Mouse (Mus musculus) limb, embryonic 12.5 days (tissue): ENCODE data around the gene Atp6ap2. TPM values are rescaled to one million over a fixed set of nuclear protein-coding genes. Genes with fewer than 3 reads are reported as not detected.

Experiments
- ATAC-seq: fragments of 200-750 bp; cut with Nextera tagmentation; 2 replicates; pipeline ENCODE4 v1.8.0; 2017; ENCODE audit warnings: low read depth, moderate TSS enrichment; ENCODE audit not compliant: insufficient number of reproducible peaks, insufficient read depth, low FRiP score, low TSS enrichment
- H3K27ac ChIP-seq: fragments of 300-500 bp; sonication (generic); 2 replicates; pipeline ENCODE4 v1.5.1; 2016; ENCODE audit warnings: mild to moderate bottlenecking, moderate library complexity
- H3K27me3 ChIP-seq: fragments of 300-500 bp; sonication (generic); 2 replicates; pipeline ENCODE4 v1.6.1; 2016; ENCODE audit warnings: mild to moderate bottlenecking, moderate library complexity
- H3K36me3 ChIP-seq: fragments of 300-500 bp; sonication (generic); 2 replicates; pipeline ENCODE4 v1.6.1; 2016; ENCODE audit warnings: mild to moderate bottlenecking, moderate library complexity
- H3K4me1 ChIP-seq: fragments of 300-500 bp; sonication (generic); replicated peaks from 2 replicates; pipeline ENCODE4 v1.6.1; 2016
- H3K4me2 ChIP-seq: fragments of 300-500 bp; sonication (generic); 2 replicates; pipeline ENCODE4 v1.6.1; 2016; ENCODE audit warnings: mild to moderate bottlenecking, moderate library complexity
- H3K4me3 ChIP-seq: fragments of 300-500 bp; sonication (generic); replicated peaks from 2 replicates; pipeline ENCODE4 v1.5.1; 2016; ENCODE audit warnings: mild to moderate bottlenecking
- H3K9ac ChIP-seq: fragments of 300-500 bp; sonication (generic); replicated peaks from 2 replicates; pipeline ENCODE4 v1.6.1; 2016; ENCODE audit warnings: mild to moderate bottlenecking, moderate library complexity
- H3K9me3 ChIP-seq: fragments of 300-500 bp; sonication (generic); 2 replicates; pipeline ENCODE4 v1.6.1; 2016; ENCODE audit warnings: mild to moderate bottlenecking, moderate library complexity
- WGBS: fragments of 180-500 bp; shearing (Covaris S2); methylation state at CpG from one replicate; pipeline ENCODE4 v1.1.7; 2016; 5-methylcytosine and 5-hydroxymethylcytosine counted together
- polyA plus RNA-seq: library from polyadenylated mRNA; unstranded; fragments of >200 nt; fragmentation: Nextera tagmentation; extraction: Ambion mirVana; gene quantifications from 2 replicates; pipeline ENCODE4 v1.2.1, GENCODE M21; 2016

Atp6ap2 gene
- 55.0 and 57.4 TPM in 2 replicates for polyA plus RNA-seq

DNA sequence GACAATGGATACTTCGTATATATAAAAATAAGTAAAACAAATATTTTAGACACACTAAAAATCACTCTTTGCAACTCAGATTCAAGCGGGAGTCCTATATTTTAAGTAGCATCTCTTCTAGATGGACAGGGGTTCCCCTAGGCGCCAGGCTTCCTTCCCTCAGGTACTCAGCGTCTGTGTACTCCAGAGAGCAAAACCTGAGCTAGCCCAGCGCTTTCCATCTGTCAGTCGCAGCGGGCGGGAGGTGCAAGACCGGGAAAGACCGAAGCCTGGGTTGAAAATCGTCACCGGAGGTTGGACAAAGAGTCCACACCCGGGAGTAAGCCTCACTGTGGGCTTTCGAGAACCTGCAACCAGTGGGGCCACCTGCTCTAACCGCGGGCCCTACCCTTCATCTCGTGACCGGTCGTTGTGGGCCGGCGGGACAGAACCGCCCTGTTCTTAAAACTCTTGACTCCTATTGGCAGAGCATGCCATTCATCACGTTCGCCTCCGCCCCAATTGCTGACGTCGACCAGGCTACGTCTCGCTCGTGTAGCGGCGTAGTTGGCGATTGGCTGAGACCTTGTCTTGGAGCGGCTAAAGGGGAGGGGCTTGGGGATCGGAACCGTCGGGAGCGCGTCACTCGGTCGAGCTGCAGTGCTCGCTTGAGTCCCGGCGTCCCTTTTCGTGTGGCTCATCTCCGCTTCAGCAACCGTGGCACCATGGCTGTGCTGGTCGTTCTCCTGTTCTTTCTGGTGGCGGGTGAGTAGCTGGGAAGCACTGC is at the start of gene Atp6ap2:
Gene Atp6ap2 (plus strand): TSS at position 610 of the 766 bp plus-strand sequence.
- WGBS: 13% methylated on average over 49 of the region's 49 CpGs
- H3K27ac ChIP-seq: peak within 1 kb of the TSS; percentile 73

DNA sequence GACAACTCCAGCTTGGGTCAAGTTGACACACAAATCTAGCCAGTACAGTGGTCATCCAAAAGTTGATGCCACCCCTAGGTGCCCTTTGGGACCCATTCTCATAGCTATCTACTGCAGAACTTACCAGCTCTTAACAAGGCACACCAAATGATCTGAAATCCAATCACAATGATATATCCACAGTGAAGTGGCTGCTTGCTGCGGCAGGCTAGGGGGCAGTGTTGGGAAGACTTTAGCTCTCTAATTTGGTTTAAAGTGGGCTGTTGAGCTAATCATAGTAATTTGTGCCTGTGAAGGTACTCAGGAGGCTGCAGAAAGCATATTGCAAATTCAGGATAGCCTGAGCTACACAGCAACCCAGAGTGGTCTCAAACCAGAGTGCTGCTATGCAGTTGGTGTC is 43.2 kb upstream of the Atp6ap2 start:
- H3K4me1 ChIP-seq: no peaks in the 10 kb centered on the region
- H3K27ac ChIP-seq: no peak overlapping the region
- H3K27me3 ChIP-seq: 0 out of 2 replicates have a peak, but pooled peaks cover 5% of the 10 kb centered on the region
- no peak overlapping the region for H3K4me2 ChIP-seq
- WGBS: 69% methylated on average over 1 of the region's 1 CpGs
- H3K36me3 ChIP-seq: no peaks in the 10 kb centered on the region
- ATAC-seq: no peak
- H3K9me3 ChIP-seq: no peaks in the 10 kb centered on the region
- H3K9ac ChIP-seq: no peak overlapping the region
- H3K4me3 ChIP-seq: no peak overlapping the region

More for the DNA sequence above, at the start of gene Atp6ap2:
- Histone ChIP-seq H3K9me3 (no peaks in the 10 kb centered on the region), H3K4me1 (peaks cover 4% of the 10 kb centered on the region; the same call in 1 of the 2 replicates), H3K4me3 (peak within 1 kb of the TSS; percentile 67), H3K27me3 (peaks cover 18% of the 10 kb centered on the region), H3K9ac (peak within 1 kb of the TSS; percentile 75), H3K36me3 (no peaks in the 10 kb centered on the region), H3K4me2 (peak within 1 kb of the TSS; percentile 53)
- peak; percentile 99 for ATAC-seq

DNA sequence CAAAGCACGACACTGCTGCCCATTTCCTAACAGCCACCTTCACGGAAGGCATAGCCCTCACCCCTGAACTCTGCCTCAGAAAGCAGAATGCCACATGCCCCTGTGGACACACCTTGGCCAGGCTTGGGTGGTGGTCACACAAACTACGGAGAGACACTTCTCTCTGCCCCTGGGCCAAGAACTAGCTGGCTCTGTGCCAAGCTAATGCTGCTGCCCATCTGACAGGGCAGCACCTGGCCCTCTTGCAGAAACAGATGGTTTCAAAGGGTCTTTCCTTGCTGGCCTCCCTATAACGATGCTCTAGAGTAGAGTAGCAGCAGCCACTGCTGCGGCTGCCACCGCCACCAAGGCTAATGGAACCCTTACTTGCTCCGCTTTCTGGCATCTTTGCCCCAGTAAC is 30.5 kb upstream of the Atp6ap2 start:
- 63% methylated on average over 7 of the region's 7 CpGs for WGBS
- ATAC-seq: no peak
- no peaks in the 10 kb centered on the region for H3K9me3 ChIP-seq

DNA sequence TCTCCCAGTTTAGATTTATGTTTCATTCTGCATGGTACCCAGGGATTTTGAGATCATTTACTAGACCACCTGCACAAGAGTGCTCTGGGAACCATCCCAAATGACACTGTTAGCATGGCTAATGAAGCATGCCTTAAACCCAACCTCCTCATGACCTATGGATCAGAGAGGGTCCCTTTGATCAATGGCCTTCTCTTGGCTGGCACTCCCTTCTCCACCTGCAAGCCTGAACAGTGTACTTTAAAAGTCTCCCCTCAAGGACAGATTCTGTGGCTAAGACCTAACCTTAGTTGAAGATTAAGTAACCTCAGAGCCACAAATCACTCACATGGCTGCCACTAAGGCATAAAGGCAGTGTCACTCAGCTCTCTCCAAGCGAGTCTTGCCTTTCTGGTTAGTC is 16.2 kb upstream of the Atp6ap2 start:
- Histone ChIP-seq H3K27me3 (peaks cover 2% of the 10 kb centered on the region; the same call in 1 of the 2 replicates), H3K27ac (no peak overlapping the region), H3K4me1 (no peaks in the 10 kb centered on the region), H3K9ac (no peak overlapping the region), H3K4me2 (no peak overlapping the region), H3K4me3 (no peak overlapping the region), H3K36me3 (no peaks in the 10 kb centered on the region), H3K9me3 (no peaks in the 10 kb centered on the region)
- no peak for ATAC-seq
- 60% methylated on average over 1 of the region's 1 CpGs for WGBS

More for the DNA sequence above, 30.5 kb upstream of the Atp6ap2 start:
- no peak overlapping the region for H3K4me2 ChIP-seq
- H3K4me3 ChIP-seq: no peak overlapping the region
- no peak overlapping the region for H3K27ac ChIP-seq
- no peak overlapping the region for H3K9ac ChIP-seq
- H3K27me3 ChIP-seq: no peaks in the 10 kb centered on the region
- H3K4me1 ChIP-seq: no peaks in the 10 kb centered on the region
- H3K36me3 ChIP-seq: no peaks in the 10 kb centered on the region

DNA sequence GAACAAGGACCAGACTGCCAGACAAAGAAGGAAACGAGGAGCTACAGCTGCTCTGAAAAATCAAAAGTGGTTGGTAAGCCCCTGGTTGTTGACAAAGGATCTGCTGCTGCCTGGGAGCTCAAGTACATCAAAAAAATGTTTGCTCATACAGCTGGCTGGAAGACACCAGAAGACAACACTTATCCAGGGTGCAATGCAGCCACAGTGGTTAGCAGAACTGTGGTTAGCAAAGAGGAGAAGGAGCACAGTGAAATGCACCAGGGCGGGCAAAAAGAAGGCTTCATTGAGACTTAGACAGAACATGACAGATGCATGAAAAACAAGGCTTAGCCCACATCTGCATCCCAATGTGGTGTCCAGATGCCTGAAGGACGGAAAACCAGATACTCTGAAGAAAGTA is 9.7 kb upstream of the Atp6ap2 start:
- no peak for ATAC-seq

DNA sequence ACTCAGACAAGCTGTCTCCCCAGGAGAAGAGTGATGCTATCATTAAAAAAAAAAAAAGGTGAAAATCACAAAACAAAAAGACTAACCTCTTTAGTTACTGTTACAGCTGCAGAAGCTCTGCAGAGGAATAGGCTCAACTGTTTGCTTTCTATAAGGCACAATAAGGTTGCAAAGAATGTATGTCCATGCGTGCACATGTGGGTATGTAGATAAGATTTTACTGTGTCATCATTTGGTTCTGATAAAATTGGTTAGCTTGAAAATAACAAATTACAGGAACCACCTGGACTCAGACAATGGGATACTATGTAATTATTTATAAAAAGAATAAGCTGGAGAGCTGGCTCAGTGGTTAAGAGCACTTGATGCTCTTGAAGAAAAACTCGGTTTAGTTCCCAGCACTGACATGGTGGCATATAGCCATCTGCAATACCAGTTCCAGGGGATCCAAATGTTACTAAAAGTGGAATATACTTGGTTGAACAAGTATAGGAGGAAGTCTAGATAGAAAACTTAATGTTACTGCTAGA is 9.2 kb upstream of the Atp6ap2 start:
- Histone ChIP-seq H3K36me3 (no peaks in the 10 kb centered on the region), H3K27ac (no peak overlapping the region), H3K4me1 (no peaks in the 10 kb centered on the region), H3K9ac (no peak overlapping the region), H3K4me2 (no peak overlapping the region), H3K4me3 (no peak overlapping the region), H3K9me3 (no peaks in the 10 kb centered on the region), H3K27me3 (peaks cover 9% of the 10 kb centered on the region; the same call in 1 of the 2 replicates)
- WGBS: 85% methylated on average over 2 of the region's 2 CpGs
- no peak for ATAC-seq

More for the DNA sequence above, 9.7 kb upstream of the Atp6ap2 start:
- H3K27me3 ChIP-seq: peaks cover 6% of the 10 kb centered on the region; the same call in 1 of the 2 replicates
- H3K27ac ChIP-seq: no peak overlapping the region
- no peak overlapping the region for H3K4me2 ChIP-seq
- no peaks in the 10 kb centered on the region for H3K4me1 ChIP-seq
- no peak overlapping the region for H3K9ac ChIP-seq
- no peaks in the 10 kb centered on the region for H3K9me3 ChIP-seq
- WGBS: 50% methylated on average over 3 of the region's 3 CpGs
- no peak overlapping the region for H3K4me3 ChIP-seq
- no peaks in the 10 kb centered on the region for H3K36me3 ChIP-seq

DNA sequence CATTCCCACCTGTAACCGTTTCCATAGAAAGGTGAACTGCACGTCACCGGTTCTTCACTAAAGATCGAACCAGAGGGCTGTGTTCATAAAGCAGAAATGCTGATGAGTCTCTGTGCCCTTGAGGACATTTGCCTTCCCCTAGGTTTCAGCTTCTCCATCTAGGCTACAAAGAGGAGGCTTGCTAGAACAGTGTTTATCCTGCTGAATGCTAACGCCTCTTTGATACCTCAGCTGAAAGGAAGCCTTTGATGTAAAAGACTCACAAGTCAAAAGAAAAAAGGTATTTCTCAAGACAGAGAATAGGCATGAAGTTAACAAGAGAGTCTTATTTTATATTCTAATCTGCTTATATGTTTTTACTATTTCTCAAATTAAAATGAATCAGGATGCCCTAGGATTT is 4.3 kb upstream of the Atp6ap2 start:
- 88% methylated on average over 5 of the region's 5 CpGs for WGBS
- Histone ChIP-seq H3K27me3 (peaks cover 19% of the 10 kb centered on the region), H3K9ac (no peak overlapping the region), H3K36me3 (no peaks in the 10 kb centered on the region), H3K27ac (no peak overlapping the region), H3K4me3 (no peak overlapping the region), H3K4me1 (no peaks in the 10 kb centered on the region), H3K9me3 (no peaks in the 10 kb centered on the region), H3K4me2 (no peak overlapping the region)
- no peak for ATAC-seq

DNA sequence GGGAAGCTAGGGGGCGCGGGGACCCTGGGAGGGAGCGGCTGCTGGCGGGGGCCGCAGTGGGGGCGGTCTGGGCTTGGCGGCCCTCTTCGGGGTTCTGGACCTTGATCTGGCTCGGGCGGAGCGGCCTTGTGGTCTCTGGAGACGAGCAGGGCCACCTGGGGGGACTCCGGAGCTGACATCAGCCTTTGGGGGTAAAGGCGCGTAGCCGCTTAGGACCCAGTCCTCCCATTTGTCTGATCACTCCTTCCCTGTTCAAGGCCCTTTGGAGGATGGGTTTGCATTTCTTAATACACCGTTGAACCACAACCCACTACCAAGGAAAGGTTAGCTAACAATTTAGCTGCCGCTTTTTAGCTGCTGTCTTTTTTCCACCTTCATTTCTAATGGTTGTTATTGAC is 356 bp downstream of the Atp6ap2 start:
- Histone ChIP-seq H3K4me1 (peaks cover 4% of the 10 kb centered on the region; the same call in 1 of the 2 replicates), H3K36me3 (no peaks in the 10 kb centered on the region), H3K4me3 (peak overlapping the region; percentile 67), H3K4me2 (peak overlapping the region; percentile 53), H3K9me3 (no peaks in the 10 kb centered on the region), H3K27me3 (peaks cover 16% of the 10 kb centered on the region), H3K9ac (peak overlapping the region; percentile 75), H3K27ac (peak overlapping the region; percentile 73)
- ATAC-seq: peak; percentile 72
- whole genome bisulfite sequencing: 21% methylated on average over 17 of the region's 18 CpGs

DNA sequence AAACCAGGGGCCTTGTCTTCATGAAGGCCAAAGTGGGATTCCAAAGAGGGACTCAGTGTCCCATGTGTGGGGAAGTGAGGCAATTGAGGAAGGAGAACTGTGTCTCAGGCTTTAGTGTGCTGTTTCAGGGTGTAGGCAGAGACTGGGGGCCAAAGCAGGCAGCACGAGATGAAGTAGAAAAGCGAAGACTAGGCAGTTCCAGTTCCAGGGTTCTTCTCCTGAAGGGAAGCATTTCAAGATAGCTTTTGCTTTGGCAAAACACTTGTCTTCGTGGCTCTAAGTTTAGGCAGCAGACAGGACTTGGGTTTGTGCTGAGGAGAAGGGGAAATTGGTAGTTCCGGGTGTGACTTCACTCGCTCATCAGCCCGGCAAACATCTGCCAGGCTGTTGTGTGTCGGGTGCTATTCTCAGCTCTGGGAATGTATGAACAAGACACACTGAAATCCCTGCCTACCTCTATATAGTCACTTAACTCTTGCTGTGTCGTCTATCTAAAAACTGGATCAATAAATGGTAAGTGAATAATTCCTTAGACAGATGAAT is 3.9 kb downstream of the Atp6ap2 start:
- peaks cover 4% of the 10 kb centered on the region; the same call in 1 of the 2 replicates for H3K4me1 ChIP-seq
- H3K27me3 ChIP-seq: peaks cover 10% of the 10 kb centered on the region
- H3K27ac ChIP-seq: no peak overlapping the region
- no peak overlapping the region for H3K9ac ChIP-seq
- no peak for ATAC-seq
- H3K36me3 ChIP-seq: no peaks in the 10 kb centered on the region
- H3K4me2 ChIP-seq: no peak overlapping the region
- H3K4me3 ChIP-seq: no peak overlapping the region
- no peaks in the 10 kb centered on the region for H3K9me3 ChIP-seq
- 88% methylated on average over 8 of the region's 8 CpGs for WGBS

DNA sequence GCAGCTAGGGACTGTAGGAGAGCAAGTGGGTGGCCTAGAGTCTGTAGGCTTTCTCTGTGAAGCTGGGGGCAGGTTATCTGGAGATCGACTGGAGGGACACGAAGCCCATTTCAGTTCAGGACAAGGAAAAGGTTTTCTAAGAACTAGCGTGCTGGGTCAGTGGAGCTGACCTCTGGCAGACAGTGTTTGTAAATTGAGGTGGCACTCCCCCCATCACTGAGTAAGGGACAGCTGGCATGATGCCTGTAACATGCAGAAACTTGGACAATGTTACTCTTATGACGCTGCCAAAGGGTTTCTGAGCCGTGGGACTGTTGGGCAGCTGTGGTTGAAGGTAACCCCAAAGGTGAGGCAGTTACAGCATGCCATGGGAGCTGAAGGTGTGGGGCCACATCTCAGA is 4.4 kb downstream of the Atp6ap2 start:
- ATAC-seq: no peak
- no peaks in the 10 kb centered on the region for H3K9me3 ChIP-seq
- 0 out of 2 replicates have a peak, but pooled peaks cover 3% of the 10 kb centered on the region for H3K36me3 ChIP-seq
- H3K9ac ChIP-seq: no peak overlapping the region
- H3K27me3 ChIP-seq: peaks cover 10% of the 10 kb centered on the region
- H3K4me1 ChIP-seq: peaks cover 4% of the 10 kb centered on the region; the same call in 1 of the 2 replicates
- no peak overlapping the region for H3K4me2 ChIP-seq
- 81% methylated on average over 5 of the region's 5 CpGs for WGBS
- H3K4me3 ChIP-seq: no peak overlapping the region
- H3K27ac ChIP-seq: no peak overlapping the region

DNA sequence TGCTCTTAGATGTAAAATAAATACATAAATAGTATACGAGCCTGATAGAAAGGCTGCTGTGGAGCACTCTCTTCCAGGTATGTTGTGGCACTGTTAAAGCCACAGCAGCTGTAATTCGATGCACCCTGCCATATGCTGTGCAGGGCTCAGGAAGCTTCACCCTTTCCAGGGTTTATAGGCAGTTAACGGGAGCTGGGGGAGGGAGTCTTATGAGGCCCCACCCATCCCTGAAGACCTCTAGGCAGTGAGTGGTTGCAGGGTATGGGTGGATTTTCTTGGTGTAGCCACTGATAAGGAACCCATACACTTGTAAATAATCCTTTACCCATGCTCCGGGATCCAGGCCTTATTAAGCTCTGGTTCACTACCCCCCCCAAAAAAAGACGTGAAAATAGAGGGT is 6.2 kb downstream of the Atp6ap2 start:
- no peaks in the 10 kb centered on the region for H3K9me3 ChIP-seq
- 54% methylated on average over 5 of the region's 5 CpGs for WGBS
- no peaks in the 10 kb centered on the region for H3K4me1 ChIP-seq
- no peak overlapping the region for H3K4me2 ChIP-seq
- no peak overlapping the region for H3K4me3 ChIP-seq
- H3K27me3 ChIP-seq: peaks cover 3% of the 10 kb centered on the region; the same call in 1 of the 2 replicates
- no peak overlapping the region for H3K9ac ChIP-seq
- H3K27ac ChIP-seq: no peak overlapping the region
- peaks cover 10% of the 10 kb centered on the region; the same call in 1 of the 2 replicates for H3K36me3 ChIP-seq
- no peak for ATAC-seq
